Mouse (Mus musculus) left cerebral cortex, adult 2 months (tissue): ENCODE data around the gene Rab30. TPM values are rescaled to one million over a fixed set of nuclear protein-coding genes. Genes with fewer than 3 reads are reported as not detected.

Experiments used
- DNase-seq, 2 experiments: peaks; one replicate each; pipeline ENCODE4 v3.0.0; 2021 to 2022; ENCODE audit warnings: low spot score in 2 of 2, mixed read lengths in 1 of 2; ENCODE audit errors: extremely low spot score in 1 of 2
- H3K27ac ChIP-seq: fragments of 200-600 bp; 2 replicates; pipeline ENCODE4 v1.8.1; 2022
- H3K4me3 ChIP-seq: fragments of 200-600 bp; 2 replicates; pipeline ENCODE4 v1.8.1; 2022
- CTCF ChIP-seq: fragments of 200-600 bp; IDR thresholded peaks from 2 replicates; pipeline ENCODE4 v1.8.1; 2022; ENCODE audit warnings: antibody characterized with exemption, mild to moderate bottlenecking, moderate library complexity
- intact Hi-C: fragments of 180-260 bp; cut with DNase I; formaldehyde crosslinking; loops from one replicate; pipeline ENCODE4 v1.15.1; 2025
- total RNA-seq, 2 experiments: library from RNA; stranded (reverse); gene quantifications; 2 replicates each; pipeline ENCODE4 v1.2.3; 2021

Gene Rab30
- total RNA-seq, 2 experiments from 2014 or later: 38.7 to 43.6 TPM

DNA sequence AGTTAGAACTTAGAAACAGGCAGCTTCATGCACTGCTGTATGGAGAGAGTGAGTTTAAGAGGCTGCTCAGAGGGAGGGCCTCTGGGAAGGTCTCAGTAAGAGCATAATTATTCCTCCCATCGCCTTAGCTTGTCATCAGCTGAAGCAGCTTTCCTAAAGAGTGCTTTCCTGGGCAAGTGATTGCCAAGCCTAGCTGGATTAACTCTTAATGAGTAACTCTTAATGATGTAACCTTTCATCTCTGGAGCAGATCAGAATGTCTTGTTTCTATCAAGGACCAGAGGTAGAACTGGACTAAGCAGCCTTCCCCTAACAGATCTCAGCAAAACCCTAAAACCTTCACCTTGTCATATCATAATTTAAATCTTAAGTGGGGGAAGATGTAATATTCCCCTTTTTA, 61.8 kb downstream of the Rab30 start:
- intact Hi-C loops: no loop called here
- H3K4me3 ChIP-seq: no peak overlapping the region
- no peak for TF ChIP-seq CTCF
- no peak for DNase-seq
- H3K27ac ChIP-seq: no peak overlapping the region

DNA sequence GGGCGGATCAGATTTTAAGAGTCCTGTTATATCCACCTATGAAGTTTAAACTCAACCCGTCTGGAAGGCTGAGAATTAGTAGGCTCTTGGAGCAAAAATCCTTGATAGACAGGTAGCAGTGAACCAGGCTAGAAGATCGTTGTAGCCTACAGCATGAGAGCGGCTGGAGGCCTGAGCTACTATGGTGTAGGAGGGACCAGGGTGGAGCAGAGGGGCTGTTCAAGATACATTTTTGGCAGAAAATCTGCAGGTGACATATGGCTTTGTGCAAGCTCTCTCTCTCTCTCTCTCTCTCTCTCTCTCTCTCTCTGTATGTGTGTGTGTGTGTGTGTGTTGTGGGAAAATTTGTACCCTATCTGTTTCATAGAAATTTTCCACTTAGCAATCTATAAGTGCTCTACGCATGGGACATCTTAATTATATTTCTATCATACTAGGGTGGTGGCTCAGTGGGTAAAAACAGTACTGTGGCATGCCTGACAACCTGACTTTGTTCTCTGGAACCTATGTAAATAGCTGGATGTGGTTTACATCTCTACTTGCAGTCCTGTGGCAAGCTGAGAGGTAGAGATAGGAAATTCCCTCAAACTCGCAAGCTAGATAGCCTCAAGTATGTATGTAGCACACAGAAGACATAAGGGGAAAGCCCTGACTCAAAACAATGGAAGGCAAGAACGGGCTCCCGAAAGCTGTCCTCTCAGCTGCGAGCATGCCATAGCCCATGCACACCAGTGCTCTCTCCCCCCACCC, 63.7 kb downstream of the Rab30 start:
- no peak for TF ChIP-seq CTCF
- H3K4me3 ChIP-seq: no peak overlapping the region
- DNase-seq: no peak
- H3K27ac ChIP-seq: no peak overlapping the region
- intact Hi-C loops: no loop called here

DNA sequence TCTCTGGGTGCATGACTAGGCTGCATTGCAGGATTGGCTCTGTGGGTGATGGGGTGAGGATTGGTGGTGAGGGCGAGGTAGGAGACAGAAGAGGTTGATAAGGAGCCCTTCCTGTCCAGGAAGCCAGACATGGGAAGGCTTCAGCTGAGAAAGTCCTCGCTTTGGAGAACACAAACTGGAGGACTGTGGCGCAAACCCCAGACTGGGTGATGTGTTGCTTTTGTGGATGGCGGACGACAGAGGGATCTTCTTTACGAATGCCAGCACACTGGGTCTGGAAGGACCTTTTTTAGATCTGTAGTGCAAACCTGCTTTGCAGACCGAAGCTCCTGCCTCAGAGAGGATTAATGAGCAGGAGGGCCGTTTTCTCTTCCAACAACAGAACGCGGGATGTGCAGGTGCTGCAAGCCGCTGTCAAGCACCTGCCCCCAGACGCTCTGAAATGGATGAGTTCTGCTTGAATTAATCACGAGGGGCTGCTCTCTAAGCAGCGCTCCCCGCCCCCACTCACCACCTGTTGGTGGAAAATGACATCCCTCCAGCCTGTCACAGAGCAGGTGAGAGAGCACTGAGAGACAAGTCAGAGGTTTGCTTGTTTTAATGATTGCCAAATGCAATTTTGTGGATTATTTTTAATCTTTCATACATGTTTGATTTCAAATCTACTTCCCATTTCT, 65.2 kb downstream of the Rab30 start:
- H3K27ac ChIP-seq: no peak overlapping the region
- intact Hi-C loops: no loop called here
- TF ChIP-seq CTCF: no peak
- H3K4me3 ChIP-seq: no peak overlapping the region
- peak in 1 of 2 experiments; percentile 52 for DNase-seq

DNA sequence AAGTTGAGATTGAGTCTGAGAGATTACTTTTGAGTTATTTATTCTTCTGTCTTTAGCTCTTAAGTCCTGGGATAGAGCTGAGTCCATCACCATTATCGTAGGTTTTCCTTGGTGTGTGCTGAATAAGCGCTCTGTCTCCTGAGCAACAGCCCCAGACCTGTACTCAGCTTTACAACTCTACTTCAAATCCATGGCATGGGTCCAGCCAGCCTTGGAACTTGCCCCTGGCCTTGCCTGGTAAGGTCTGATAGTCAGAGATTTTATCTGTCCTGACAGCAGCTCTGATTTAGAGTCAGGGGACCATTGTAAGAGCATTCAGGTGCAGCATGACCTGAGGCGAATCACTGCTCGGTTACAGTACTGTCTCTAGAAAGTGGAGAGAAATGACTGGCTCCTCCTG, 66.1 kb downstream of the Rab30 start:
- intact Hi-C loops: no loop called here

DNA sequence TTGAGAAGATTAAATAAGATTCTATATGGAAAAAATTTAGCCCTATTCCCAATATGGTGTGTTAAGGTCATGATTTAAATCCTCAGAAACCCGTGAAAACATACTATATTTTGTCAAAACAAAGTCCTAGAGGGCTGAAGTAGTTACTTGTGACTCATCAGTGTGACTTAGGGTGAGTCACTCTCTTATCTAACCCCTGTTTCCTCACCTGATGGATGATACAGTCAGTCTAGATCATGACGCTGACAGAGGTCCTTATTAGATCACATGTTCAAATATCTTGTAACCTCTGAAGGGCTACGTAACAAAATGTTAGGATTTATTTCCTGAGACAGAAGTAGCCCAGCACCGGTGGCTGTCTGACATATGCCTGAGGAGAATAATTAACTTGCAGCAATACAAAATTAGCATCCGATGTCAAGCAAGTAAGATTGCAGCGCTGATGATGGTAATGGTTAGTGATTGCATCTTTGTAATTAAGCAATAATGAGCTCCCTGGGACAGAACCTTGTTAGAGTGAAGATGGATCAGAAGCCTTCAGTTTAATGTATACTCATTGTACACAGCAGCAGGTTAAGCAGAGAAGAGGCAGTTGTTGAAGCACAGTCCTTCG, 70.4 kb downstream of the Rab30 start:
- TF ChIP-seq CTCF: no peak
- intact Hi-C loops: no loop called here
- H3K27ac ChIP-seq: no peak overlapping the region
- no peak overlapping the region for H3K4me3 ChIP-seq
- DNase-seq: no peak

More for the DNA sequence above, 66.1 kb downstream of the Rab30 start:
- no peak overlapping the region for H3K4me3 ChIP-seq
- H3K27ac ChIP-seq: no peak overlapping the region
- no peak for TF ChIP-seq CTCF
- DNase-seq: no peak

DNA sequence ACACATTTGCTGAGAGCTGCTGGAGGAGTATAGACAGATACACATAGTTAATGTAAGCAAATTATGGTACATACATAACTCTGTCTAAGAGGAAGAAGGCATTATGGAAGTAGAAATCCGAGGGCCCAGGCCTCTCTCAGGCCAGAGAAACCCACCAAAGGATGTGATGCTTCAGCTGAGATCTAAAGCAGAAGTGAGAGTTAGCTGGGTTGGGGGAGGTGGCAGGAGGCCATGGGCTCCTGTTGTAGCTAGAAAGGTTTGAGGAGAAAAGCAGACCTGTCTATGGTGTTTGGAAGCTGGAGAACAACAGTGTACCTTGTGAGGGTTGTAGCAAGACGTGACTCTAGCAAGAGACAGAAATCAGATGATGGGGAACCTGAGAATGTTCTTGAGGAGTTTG, 75.8 kb downstream of the Rab30 start:
- DNase-seq: no peak
- intact Hi-C loops: no loop called here
- TF ChIP-seq CTCF: no peak
- Histone ChIP-seq H3K27ac (no peak overlapping the region), H3K4me3 (no peak overlapping the region)

DNA sequence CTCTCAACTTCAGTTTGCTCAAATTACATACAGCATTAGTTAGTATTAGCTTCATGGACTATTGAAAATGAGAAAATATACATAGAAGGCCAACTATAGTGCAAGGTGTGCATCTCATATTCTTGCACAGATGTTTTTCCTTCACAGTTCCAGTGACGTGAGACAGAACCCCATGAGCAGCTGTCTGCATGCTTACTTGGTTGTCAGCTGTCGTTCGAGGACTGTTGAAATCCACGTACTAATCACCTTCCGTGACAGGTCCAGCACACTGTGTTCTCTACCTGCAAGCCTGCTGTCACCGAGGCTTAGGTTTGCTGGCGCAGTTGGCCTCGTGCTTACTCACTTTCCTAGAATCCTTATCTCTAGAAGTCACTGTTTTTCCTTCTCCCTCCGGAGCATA, 76.5 kb downstream of the Rab30 start:
- no peak for DNase-seq
- TF ChIP-seq CTCF: no peak
- intact Hi-C loops: no loop called here
- H3K27ac ChIP-seq: no peak overlapping the region
- no peak overlapping the region for H3K4me3 ChIP-seq

DNA sequence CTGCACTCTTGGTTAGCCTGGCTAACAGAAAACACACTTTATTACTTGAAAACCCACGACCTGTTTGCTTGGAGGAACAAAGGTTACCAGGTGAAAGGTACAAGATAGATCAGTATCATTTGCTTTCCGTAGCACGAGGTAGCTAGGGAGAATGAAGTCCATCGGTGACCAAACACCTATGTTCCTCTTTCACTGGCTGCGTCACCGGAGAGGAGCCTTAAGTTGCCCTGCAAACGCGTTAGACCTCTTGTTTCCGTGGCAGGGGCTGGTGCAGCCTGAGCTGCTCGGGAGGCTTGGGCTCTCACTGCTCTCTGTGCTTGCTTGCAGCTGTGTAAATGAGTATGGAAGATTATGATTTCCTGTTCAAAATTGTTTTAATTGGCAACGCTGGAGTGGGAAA, 78.3 kb downstream of the Rab30 start:
- intact Hi-C loops: no loop called here
- no peak for DNase-seq
- no peak overlapping the region for H3K27ac ChIP-seq
- H3K4me3 ChIP-seq: no peak overlapping the region
- TF ChIP-seq CTCF: no peak

DNA sequence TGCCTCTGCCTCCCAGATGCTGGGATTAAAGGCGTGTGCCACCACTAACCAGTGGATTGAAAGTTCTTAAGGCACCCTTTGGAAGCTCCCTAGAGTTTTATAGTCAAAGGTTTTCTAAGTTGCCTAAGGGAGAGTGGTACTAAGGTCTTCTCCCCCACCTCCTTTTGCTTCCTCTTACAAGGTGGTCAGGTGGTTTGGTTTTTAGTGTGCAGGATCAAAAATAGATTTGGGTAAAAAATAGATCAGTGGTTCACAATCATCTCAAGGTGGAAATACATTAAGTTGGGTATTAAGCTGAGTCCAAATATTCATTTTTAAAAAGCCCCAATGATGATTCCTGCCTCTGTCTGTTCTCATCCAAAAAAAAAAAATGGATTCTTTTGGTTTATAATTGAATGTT, 79.0 kb downstream of the Rab30 start:
- H3K27ac ChIP-seq: no peak overlapping the region
- intact Hi-C loops: no loop called here
- H3K4me3 ChIP-seq: no peak overlapping the region
- no peak for DNase-seq
- no peak for TF ChIP-seq CTCF

DNA sequence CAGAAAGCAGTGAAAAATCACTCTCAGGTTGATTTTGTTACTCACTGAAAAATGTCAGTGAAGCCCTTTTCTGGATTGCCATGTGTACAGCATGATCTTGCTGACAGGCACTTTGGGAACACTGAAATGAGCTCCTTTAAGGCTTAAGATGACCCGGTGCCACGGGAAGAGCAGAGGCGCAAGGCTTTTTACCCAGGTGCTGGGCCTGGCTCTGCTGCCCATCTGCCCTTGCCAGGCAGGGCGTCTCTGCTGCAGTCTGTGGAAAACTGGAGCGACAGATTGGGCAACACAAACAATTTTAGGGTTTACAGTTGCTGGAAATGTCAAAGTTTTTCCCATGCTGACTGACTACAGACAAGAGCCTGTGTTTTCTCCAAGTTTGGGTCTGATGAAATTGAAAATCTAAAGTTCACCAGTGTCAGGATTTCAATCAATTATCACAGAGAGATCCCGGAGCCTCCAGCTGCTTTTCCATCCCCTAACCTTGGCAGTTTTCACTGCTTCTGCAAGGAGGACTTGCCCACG, 79.6 kb downstream of the Rab30 start:
- intact Hi-C loops: no loop called here
- no peak overlapping the region for H3K4me3 ChIP-seq
- no peak overlapping the region for H3K27ac ChIP-seq
- no peak for TF ChIP-seq CTCF
- no peak for DNase-seq

DNA sequence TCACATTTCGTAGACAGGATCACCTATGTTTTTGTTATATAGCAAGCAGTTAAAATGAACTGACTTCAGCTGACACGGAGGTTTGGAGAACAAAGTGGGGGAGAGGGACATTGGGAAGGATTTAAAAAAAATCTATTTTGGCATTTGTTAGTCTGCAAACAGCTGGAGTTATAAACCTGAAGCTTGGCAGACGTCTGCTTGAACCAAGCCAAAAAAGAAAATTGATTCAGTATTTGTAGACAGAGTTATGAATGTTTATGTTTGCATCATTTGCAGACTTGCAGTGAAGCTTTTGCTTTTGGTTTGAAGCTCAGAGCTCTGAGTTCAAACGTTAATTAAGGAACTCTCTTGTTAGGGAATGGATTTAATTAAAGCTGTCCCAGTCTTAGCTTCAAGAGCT, 80.5 kb downstream of the Rab30 start:
- no peak for DNase-seq
- no peak for TF ChIP-seq CTCF
- no peak overlapping the region for H3K4me3 ChIP-seq
- no peak overlapping the region for H3K27ac ChIP-seq
- intact Hi-C loops: no loop called here

DNA sequence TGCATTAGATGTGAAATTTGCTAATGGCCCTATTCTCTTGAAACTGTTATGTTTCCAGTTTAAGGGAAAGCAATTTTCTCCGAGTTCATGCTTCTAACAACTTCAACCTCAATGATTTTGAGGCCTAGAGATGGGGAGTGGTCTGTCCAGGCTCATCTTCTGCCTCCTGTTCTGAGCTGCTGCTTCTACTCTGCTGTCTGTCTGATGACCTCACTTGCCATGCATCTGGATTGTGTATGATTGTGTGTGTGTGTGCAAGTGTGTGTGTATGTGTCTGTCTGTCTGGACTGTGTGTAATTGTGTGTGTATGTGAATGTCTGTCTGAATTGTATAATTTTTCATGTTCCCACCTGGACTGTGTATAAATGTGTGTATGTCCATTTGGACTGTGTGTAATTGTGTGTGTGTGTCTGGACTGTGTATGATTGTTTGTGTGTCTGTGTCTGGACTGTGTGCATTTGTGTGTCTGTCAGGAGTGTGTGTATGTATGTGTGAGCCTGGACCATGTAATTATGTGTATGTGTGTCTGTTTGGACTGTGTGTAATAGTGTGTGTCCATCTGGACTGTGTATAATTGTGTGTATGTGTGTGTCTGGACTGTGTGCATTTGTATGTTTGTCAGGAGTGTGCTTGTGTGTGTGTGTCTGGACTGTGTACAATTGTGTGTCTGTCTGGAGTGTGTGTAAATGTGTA, 81.2 kb downstream of the Rab30 start:
- H3K4me3 ChIP-seq: no peak overlapping the region
- no peak for DNase-seq
- intact Hi-C loops: no loop called here
- no peak for TF ChIP-seq CTCF
- no peak overlapping the region for H3K27ac ChIP-seq
